Mouse (Mus musculus) neural tube, embryonic 14.5 days (tissue): Measurements from ENCODE around the gene Olfr558. TPM values are rescaled to one million over a fixed set of nuclear protein-coding genes. Genes with fewer than 3 reads are reported as not detected.

Experiments
- ATAC-seq: fragments of 200-750 bp; cut with Nextera tagmentation; 2 replicates; pipeline ENCODE4 v1.8.0; 2017; ENCODE audit warnings: low read depth, mild to moderate bottlenecking, moderate TSS enrichment, moderate library complexity
- H3K27ac ChIP-seq: fragments of 300-500 bp; sonication (generic); 2 replicates; pipeline ENCODE4 v1.5.1; 2014; ENCODE audit warnings: low read depth, mild to moderate bottlenecking, control low read depth, low read length, moderate library complexity, mixed read lengths
- H3K27me3 ChIP-seq: fragments of 300-500 bp; sonication (generic); 2 replicates; pipeline ENCODE4 v1.6.1; 2014; ENCODE audit warnings: low read length; ENCODE audit not compliant: control insufficient read depth, insufficient read depth
- H3K36me3 ChIP-seq: fragments of 300-500 bp; sonication (generic); 2 replicates; pipeline ENCODE4 v1.6.1; 2014; ENCODE audit warnings: low read length, mixed read lengths; ENCODE audit not compliant: control insufficient read depth, insufficient read depth
- H3K4me1 ChIP-seq: fragments of 300-500 bp; sonication (generic); 2 replicates; pipeline ENCODE4 v1.6.1; 2014; ENCODE audit warnings: low read length; ENCODE audit not compliant: control insufficient read depth, insufficient read depth
- H3K4me2 ChIP-seq: fragments of 300-500 bp; sonication (generic); 2 replicates; pipeline ENCODE4 v1.6.1; 2014; ENCODE audit warnings: mild to moderate bottlenecking, low read depth, low read length, control low read depth
- H3K4me3 ChIP-seq: fragments of 300-500 bp; sonication (generic); 2 replicates; pipeline ENCODE4 v1.5.1; 2014; ENCODE audit warnings: low read depth, low read length, control low read depth, mixed read lengths
- H3K9ac ChIP-seq: fragments of 300-500 bp; sonication (generic); replicated peaks from 2 replicates; pipeline ENCODE4 v1.6.1; 2014; ENCODE audit warnings: low read depth, mild to moderate bottlenecking, control low read depth, low read length, mixed read lengths
- H3K9me3 ChIP-seq: fragments of 300-500 bp; sonication (generic); 2 replicates; pipeline ENCODE4 v1.6.1; 2016; ENCODE audit warnings: low read length; ENCODE audit not compliant: control insufficient read depth
- WGBS: fragments of 180-500 bp; shearing (Covaris S2); extraction: QIAGEN DNeasy Blood & Tissue Kit; methylation state at CpG from one replicate; pipeline ENCODE4 v1.1.7; 2014; 5-methylcytosine and 5-hydroxymethylcytosine counted together
- polyA plus RNA-seq: library from polyadenylated mRNA; unstranded; fragments of >200 nt; fragmentation: Nextera tagmentation; extraction: Ambion mirVana; gene quantifications from 2 replicates; pipeline ENCODE4 v1.2.1, GENCODE M21; 2014

Gene Olfr558
- polyA plus RNA-seq, 1 experiment from 2014 or later: 0.12 TPM

DNA sequence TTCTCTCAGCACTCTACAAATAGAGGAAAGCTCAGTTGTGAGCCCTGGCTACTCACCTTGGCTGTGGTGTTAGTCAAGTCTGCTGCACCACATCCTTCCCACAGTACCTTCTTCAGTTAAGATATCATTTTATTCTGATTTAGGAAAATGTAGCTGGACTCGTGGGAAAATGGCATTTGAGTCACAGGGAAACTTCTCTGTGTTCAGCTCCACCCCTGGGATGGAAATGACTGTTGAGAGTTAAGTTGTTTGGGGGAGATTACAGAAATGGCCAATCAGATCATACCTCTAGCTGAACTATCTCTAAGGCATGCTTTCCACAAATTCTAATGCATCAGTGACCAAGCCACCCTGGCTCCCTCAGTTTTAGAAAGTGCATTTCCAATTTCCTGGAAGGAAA, 17.0 kb downstream of the Olfr558 start, which contains the start of gene Olfr33:
Gene Olfr33, minus strand, starts transcription at position 101 of the 400 bp plus-strand sequence.
- no peak within 1 kb of the TSS for H3K9ac ChIP-seq
- H3K9me3 ChIP-seq: no peaks in the 10 kb centered on the region
- no peak for ATAC-seq
- no peaks in the 10 kb centered on the region for H3K4me1 ChIP-seq
- no peak within 1 kb of the TSS for H3K4me3 ChIP-seq
- H3K36me3 ChIP-seq: no peaks in the 10 kb centered on the region
- no peaks in the 10 kb centered on the region for H3K27me3 ChIP-seq
- no peak within 1 kb of the TSS for H3K27ac ChIP-seq
- no peak within 1 kb of the TSS for H3K4me2 ChIP-seq
- WGBS: 43% methylated on average over 1 of the region's 1 CpGs

GRCm38 (mm10) chr7:102727391-102727790, 25.4 kb downstream of the Olfr558 start, which contains the start of gene Olfr559:
Olfr559 (minus strand) TSS chr7:102727491.
- Histone ChIP-seq H3K27me3 (no peaks in the 10 kb centered on the region), H3K27ac (no peak within 1 kb of the TSS), H3K9me3 (no peaks in the 10 kb centered on the region), H3K36me3 (no peaks in the 10 kb centered on the region), H3K9ac (no peak within 1 kb of the TSS), H3K4me1 (no peaks in the 10 kb centered on the region), H3K4me3 (no peak within 1 kb of the TSS), H3K4me2 (no peak within 1 kb of the TSS)
- no peak for ATAC-seq

DNA sequence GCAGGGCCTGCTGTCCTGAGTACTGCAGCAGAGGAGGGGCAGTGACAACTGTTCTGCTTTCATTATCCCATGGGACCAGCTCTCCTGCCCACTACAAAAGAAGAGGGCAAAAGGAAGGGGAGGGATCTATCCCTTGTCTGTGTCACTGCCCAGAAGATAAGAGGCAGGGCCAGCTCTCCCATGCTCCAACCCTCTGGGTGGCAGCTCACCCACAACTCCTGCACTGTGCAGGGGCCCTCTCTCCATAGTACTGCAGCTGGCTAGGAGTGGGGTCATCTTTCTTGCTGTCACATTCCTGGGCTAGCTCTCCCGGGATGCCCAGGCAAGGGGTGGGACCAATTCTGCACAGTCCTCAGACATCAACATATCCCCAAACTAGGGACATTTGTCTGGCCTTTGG, 31.8 kb downstream of the Olfr558 start:
- no peaks in the 10 kb centered on the region for H3K4me1 ChIP-seq
- H3K27me3 ChIP-seq: no peaks in the 10 kb centered on the region
- no peak overlapping the region for H3K27ac ChIP-seq
- H3K4me2 ChIP-seq: no peak overlapping the region
- H3K9me3 ChIP-seq: no peaks in the 10 kb centered on the region
- ATAC-seq: no peak
- WGBS: 61% methylated on average over 1 of the region's 1 CpGs
- no peak overlapping the region for H3K4me3 ChIP-seq
- H3K36me3 ChIP-seq: no peaks in the 10 kb centered on the region
- H3K9ac ChIP-seq: no peak overlapping the region

- no peak overlapping the region for H3K4me2 ChIP-seq
- no peaks in the 10 kb centered on the region for H3K9me3 ChIP-seq
- ATAC-seq: 0 out of 2 replicates have a peak, but pooled peaks have one; percentile 24
- no peak overlapping the region for H3K27ac ChIP-seq
- no peaks in the 10 kb centered on the region for H3K27me3 ChIP-seq
- 65% methylated on average over 2 of the region's 2 CpGs for WGBS
- H3K36me3 ChIP-seq: no peaks in the 10 kb centered on the region
- H3K4me3 ChIP-seq: no peak overlapping the region
- no peak overlapping the region for H3K9ac ChIP-seq
- no peaks in the 10 kb centered on the region for H3K4me1 ChIP-seq
Observed at GRCm38 (mm10) chr7:102737705-102738104, 35.7 kb downstream of the Olfr558 start.

DNA sequence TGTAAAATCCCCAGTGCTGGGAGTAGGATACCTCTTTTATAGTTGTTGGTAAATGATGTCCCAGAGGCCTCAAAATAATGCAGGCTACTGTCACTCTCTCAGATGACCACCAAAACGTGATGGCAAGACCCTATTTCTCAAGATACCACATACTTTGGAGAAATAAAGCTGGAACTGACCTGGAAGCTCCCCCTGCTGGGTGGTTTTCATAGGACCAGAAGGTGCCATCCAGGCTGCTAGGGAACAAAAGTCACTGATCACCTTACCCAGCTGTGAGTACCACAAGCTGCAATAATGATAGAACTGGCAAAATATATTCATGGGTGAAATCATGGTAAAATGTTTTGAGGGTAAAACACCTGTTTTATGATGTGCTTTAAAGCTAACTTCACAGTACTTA, 50.1 kb downstream of the Olfr558 start:
- Histone ChIP-seq H3K36me3 (no peaks in the 10 kb centered on the region), H3K9ac (no peak overlapping the region), H3K4me3 (no peak overlapping the region), H3K4me2 (no peak overlapping the region), H3K27me3 (no peaks in the 10 kb centered on the region), H3K4me1 (no peaks in the 10 kb centered on the region), H3K9me3 (no peaks in the 10 kb centered on the region), H3K27ac (no peak overlapping the region)
- 20% methylated on average over 1 of the region's 1 CpGs for WGBS
- ATAC-seq: no peak

DNA sequence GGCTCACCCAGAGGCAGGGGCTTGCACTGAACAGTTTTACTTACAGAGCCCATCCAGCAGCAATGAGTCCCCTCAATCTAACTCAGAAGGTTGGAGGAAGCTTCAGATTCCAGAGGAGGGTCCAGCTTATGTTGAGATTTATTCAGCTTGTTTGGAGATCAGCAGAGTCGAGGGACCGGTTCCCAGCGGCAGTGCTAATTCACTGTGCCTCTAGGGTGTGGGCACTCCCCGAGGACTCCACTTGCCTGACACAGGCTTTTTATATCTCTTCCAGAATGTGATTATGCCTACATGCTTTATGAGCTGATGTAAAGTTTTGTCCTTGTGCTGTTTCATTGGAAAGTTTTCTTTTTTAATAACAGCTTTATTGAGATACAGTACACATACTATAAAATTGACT, 57.3 kb downstream of the Olfr558 start, which contains the start of the genes Olfr560 and Olfr78:
Gene Olfr560, minus strand, starts transcription at position 101 of the 400 bp plus-strand sequence.
Gene Olfr78, minus strand, starts transcription at position 206 of the 400 bp plus-strand sequence.
- H3K4me1 ChIP-seq: no peaks in the 10 kb centered on the region
- WGBS: 80% methylated on average over 4 of the region's 4 CpGs

More for the DNA sequence above, 57.3 kb downstream of the Olfr558 start, which contains the start of the genes Olfr560 and Olfr78:
- H3K9me3 ChIP-seq: no peaks in the 10 kb centered on the region
- no peak for ATAC-seq
- no peak within 1 kb of the TSS for H3K9ac ChIP-seq
- H3K4me2 ChIP-seq: no peak within 1 kb of the TSS
- H3K4me3 ChIP-seq: no peak within 1 kb of the TSS
- H3K36me3 ChIP-seq: no peaks in the 10 kb centered on the region
- no peak within 1 kb of the TSS for H3K27ac ChIP-seq
- no peaks in the 10 kb centered on the region for H3K27me3 ChIP-seq

Other genes starting within 250 kb of the Olfr558 start
- 0.80 and 1.3 TPM in 2 replicates for gene Olfr543, start 220.5 kb upstream of the Olfr558 start, polyA plus RNA-seq
- gene Olfr544, start 213.9 kb upstream of the Olfr558 start, polyA plus RNA-seq: 0.12 and 0.21 TPM in 2 replicates
- gene Olfr545, start 202.6 kb upstream of the Olfr558 start, polyA plus RNA-seq: 0.19 and 0.37 TPM in 2 replicates
- not detected in 2 replicates for gene Olfr547, start 167.5 kb upstream of the Olfr558 start, polyA plus RNA-seq
- not detected in 2 replicates for gene Olfr548-ps1, start 161.3 kb upstream of the Olfr558 start, polyA plus RNA-seq
- gene Olfr549, start 152.3 kb upstream of the Olfr558 start, polyA plus RNA-seq: not detected in 2 replicates
- 0.11 and 0.58 TPM in 2 replicates for gene Trim21, start 136.7 kb upstream of the Olfr558 start, polyA plus RNA-seq
- gene Olfr550, start 130.8 kb upstream of the Olfr558 start, polyA plus RNA-seq: not detected in 2 replicates
- gene Olfr551, start 110.3 kb upstream of the Olfr558 start, polyA plus RNA-seq: not detected in 2 replicates
- gene Olfr552, start 104.4 kb upstream of the Olfr558 start, polyA plus RNA-seq: not detected in 2 replicates
- not detected in 2 replicates for gene Olfr553, start 84.0 kb upstream of the Olfr558 start, polyA plus RNA-seq
- not detected in 2 replicates for gene Olfr554, start 63.8 kb upstream of the Olfr558 start, polyA plus RNA-seq
- not detected in 2 replicates for gene Olfr555, start 43.4 kb upstream of the Olfr558 start, polyA plus RNA-seq
- not detected in 2 replicates for gene Olfr556, start 37.3 kb upstream of the Olfr558 start, polyA plus RNA-seq
- gene Trim68, start 14.9 kb upstream of the Olfr558 start, polyA plus RNA-seq: 8.0 and 8.7 TPM in 2 replicates
- gene Olfr557, start 6.3 kb upstream of the Olfr558 start, polyA plus RNA-seq: not detected in 2 replicates
- not detected in 2 replicates for gene Olfr33, start 16.9 kb downstream of the Olfr558 start, polyA plus RNA-seq
- gene Olfr559, start 25.3 kb downstream of the Olfr558 start, polyA plus RNA-seq: not detected in 2 replicates
- not detected in 2 replicates for gene Olfr560, start 57.2 kb downstream of the Olfr558 start, polyA plus RNA-seq
- 0.19 TPM in 1 of 2 replicates, not detected in the other for gene Olfr78, start 57.3 kb downstream of the Olfr558 start, polyA plus RNA-seq
- gene Olfr561, start 69.0 kb downstream of the Olfr558 start, polyA plus RNA-seq: not detected in 2 replicates
- not detected in 2 replicates for gene Olfr564, start 101.3 kb downstream of the Olfr558 start, polyA plus RNA-seq
- gene Olfr566, start 156.6 kb downstream of the Olfr558 start, polyA plus RNA-seq: not detected in 2 replicates
- not detected in 2 replicates for gene Olfr568, start 174.9 kb downstream of the Olfr558 start, polyA plus RNA-seq
- not detected in 2 replicates for gene Olfr569, start 188.7 kb downstream of the Olfr558 start, polyA plus RNA-seq
- not detected in 2 replicates for gene Olfr570, start 192.4 kb downstream of the Olfr558 start, polyA plus RNA-seq
- gene Olfr571, start 215.3 kb downstream of the Olfr558 start, polyA plus RNA-seq: 0.18 TPM in 1 of 2 replicates, not detected in the other
- not detected in 2 replicates for gene Olfr572, start 222.2 kb downstream of the Olfr558 start, polyA plus RNA-seq
- not detected in 2 replicates for gene Olfr573-ps1, start 240.4 kb downstream of the Olfr558 start, polyA plus RNA-seq
- gene Olfr574, start 246.3 kb downstream of the Olfr558 start, polyA plus RNA-seq: not detected in 2 replicates